Comparison of ENCODE assay signal across 8 mouse cellular contexts in the genomic region with DNA sequence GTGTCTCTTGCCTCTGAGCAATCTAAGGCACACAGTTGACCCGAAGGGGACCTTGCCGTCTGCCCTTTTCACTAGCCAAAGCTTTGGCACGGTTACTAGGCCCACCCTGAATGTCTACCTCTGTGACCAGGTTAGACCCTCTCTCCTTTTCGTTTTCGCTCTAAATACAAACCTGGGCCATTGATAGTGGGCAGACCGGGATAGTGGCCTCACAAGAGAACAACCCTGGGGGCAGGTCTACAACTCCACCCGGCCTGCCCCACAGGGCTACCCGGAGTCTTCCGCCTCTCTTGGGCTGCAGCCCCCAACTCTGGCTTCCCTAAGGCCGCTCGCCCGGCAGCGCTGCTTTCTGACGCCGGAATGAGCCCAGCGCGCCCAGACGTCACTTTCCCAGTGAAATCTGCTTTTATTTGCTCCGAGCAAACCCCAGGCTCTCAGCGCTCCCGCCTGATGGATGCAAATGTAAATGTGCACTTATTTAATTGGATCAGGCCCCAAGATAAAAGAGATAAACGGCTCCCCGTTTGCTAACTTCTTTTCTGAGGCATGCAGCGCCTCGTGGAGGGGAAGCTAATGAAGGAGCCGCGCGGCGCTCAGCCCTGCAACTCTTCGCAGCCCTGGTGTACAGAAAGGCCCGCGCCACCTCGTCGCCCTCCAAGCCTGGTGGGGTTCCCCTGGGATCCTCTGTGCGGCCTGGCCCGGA. TPM values are rescaled to one million over a fixed set of nuclear protein-coding genes. Genes with fewer than 3 reads are reported as not detected.
A peak's percentile ranks its signal among the peaks of the same experiment; 100 is the strongest.
DNase-seq lines count a peak whose midpoint lies in the region; ATAC-seq lines count a peak whose summit lies in the region.

No protein-coding gene starts in this region.

- ATAC-seq in heart, embryonic 11.5 days (replicated peaks; ENCODE audit: insufficient number of reproducible peaks, low FRiP score, low TSS enrichment): no peak
- ATAC-seq in heart, embryonic 15.5 days (replicated peaks; ENCODE audit: insufficient number of reproducible peaks, insufficient read depth, low FRiP score, low read depth): no peak
- no peak for ATAC-seq in midbrain, embryonic 12.5 days (ENCODE audit: low FRiP score, low read depth)

- H3K27me3 ChIP-seq in heart, embryonic 11.5 days (ENCODE audit: control insufficient read depth, insufficient read depth, low read length): peaks cover 67% of the 10 kb centered on the region
- H3K27me3 ChIP-seq in heart, embryonic 15.5 days: peaks cover 91% of the 10 kb centered on the region
- H3K27me3 ChIP-seq in midbrain, embryonic 12.5 days: peaks cover 56% of the 10 kb centered on the region

- no peaks in the 10 kb centered on the region for H3K36me3 ChIP-seq in heart, embryonic 11.5 days (ENCODE audit: control insufficient read depth, insufficient read depth, low read length)
- no peaks in the 10 kb centered on the region for H3K36me3 ChIP-seq in heart, embryonic 15.5 days
- H3K36me3 ChIP-seq in midbrain, embryonic 12.5 days: peaks cover 6% of the 10 kb centered on the region

- no peak overlapping the region for H3K27ac ChIP-seq in heart, embryonic 11.5 days (ENCODE audit: low read depth, low read length)
- no peak overlapping the region for H3K27ac ChIP-seq in heart, embryonic 15.5 days
- H3K27ac ChIP-seq in midbrain, embryonic 12.5 days (replicated peaks): peak overlapping the region; percentile 87

- H3K9ac ChIP-seq in heart, embryonic 11.5 days (ENCODE audit: low read depth, low read length): peak overlapping the region; percentile 59; the same call in 1 of the 2 replicates
- H3K9ac ChIP-seq in heart, embryonic 15.5 days: no peak overlapping the region
- H3K9ac ChIP-seq in midbrain, embryonic 12.5 days (replicated peaks): peak overlapping the region; percentile 80

- H3K4me3 ChIP-seq in heart, embryonic 11.5 days (ENCODE audit: low read depth, low read length): peak overlapping the region; percentile 28
- H3K4me3 ChIP-seq in heart, embryonic 15.5 days: peak overlapping the region; percentile 11; the same call in 1 of the 2 replicates
- H3K4me3 ChIP-seq in midbrain, embryonic 12.5 days: peak overlapping the region; percentile 45

- peaks cover 17% of the 10 kb centered on the region for H3K4me1 ChIP-seq in heart, embryonic 11.5 days (ENCODE audit: control insufficient read depth, insufficient read depth, low read length)
- H3K4me1 ChIP-seq in heart, embryonic 15.5 days (replicated peaks): peaks cover 37% of the 10 kb centered on the region
- peaks cover 42% of the 10 kb centered on the region for H3K4me1 ChIP-seq in midbrain, embryonic 12.5 days

- no peaks in the 10 kb centered on the region for H3K9me3 ChIP-seq in heart, embryonic 11.5 days (replicated peaks; ENCODE audit: control insufficient read depth, low read length)
- H3K9me3 ChIP-seq in heart, embryonic 15.5 days (replicated peaks): no peaks in the 10 kb centered on the region
- no peaks in the 10 kb centered on the region for H3K9me3 ChIP-seq in midbrain, embryonic 12.5 days

- H3K4me2 ChIP-seq in heart, embryonic 11.5 days: peak overlapping the region; percentile 57
- H3K4me2 ChIP-seq in heart, embryonic 15.5 days: peak overlapping the region; percentile 35
- H3K4me2 ChIP-seq in midbrain, embryonic 12.5 days (replicated peaks): peak overlapping the region; percentile 69

- DNase-seq in heart, adult 9 months (ENCODE audit: low spot score in 2 of 2): no peak
- peak; percentile 26 for DNase-seq in ZHBTc4 (ENCODE audit: low read depth, low spot score)
- DNase-seq in testis, postnatal 10 days (ENCODE audit: low spot score): no peak
- no peak for DNase-seq in cerebellum, adult 9-11 months
- no peak for DNase-seq in c-Kit-positive CD71-positive TER-119-positive erythroid progenitor cells, embryonic 14.5 days (ENCODE audit: low spot score)

- WGBS in heart, embryonic 11.5 days (ENCODE audit: insufficient replicate concordance): 5% methylated on average over 36 of the region's 36 CpGs
- WGBS in heart, embryonic 15.5 days: 11% methylated on average over 36 of the region's 36 CpGs
- WGBS in midbrain, embryonic 12.5 days: 2% methylated on average over 36 of the region's 36 CpGs

RNA-seq across cellular contexts. Expression of a gene that starts 8.0 kb away (rescaled TPM):
- polyA plus RNA-seq in heart, embryonic 11.5 days (2014; fragmentation: Nextera tagmentation; extraction: Ambion mirVana): 11.2 TPM in 2 replicates
- polyA plus RNA-seq in heart, embryonic 15.5 days (2015; fragmentation: Nextera tagmentation; extraction: Ambion mirVana): 7.7 and 8.6 TPM in 2 replicates
- polyA plus RNA-seq in midbrain, embryonic 12.5 days (2016; fragmentation: Nextera tagmentation; extraction: Ambion mirVana): 56.5 and 58.1 TPM in 2 replicates
